Mouse (Mus musculus): Measurements from ENCODE around the gene Cort.
"Not testable (repeated sequence)": the region's sequence is repeated elsewhere in the genome, so short reads cannot be mapped to it uniquely, and the experiment has no call there.

Gene Cort

GRCm38 (mm10) chr4:149126663-149127062 is at the start of gene Cort:
Gene Cort, minus strand, starts transcription at chr4:149126763.
- no peak for DNase-seq (ENCODE audit: low spot score in 2 of 2)

- no peak for DNase-seq (ENCODE audit: low spot score in 2 of 2)
Measured at GRCm38 (mm10) chr4:149173661-149174060, 47.1 kb upstream of the Cort start.

GRCm38 (mm10) chr4:149172666-149173065 is 46.1 kb upstream of the Cort start:
- peak in 1 of 2 experiments; percentile 42 for DNase-seq (ENCODE audit: low spot score in 2 of 2)

GRCm38 (mm10) chr4:149172083-149172482 is 45.5 kb upstream of the Cort start:
- DNase-seq (ENCODE audit: low spot score in 2 of 2): peak in 1 of 2 experiments; percentile 67

GRCm38 (mm10) chr4:149171581-149171981 is 45.0 kb upstream of the Cort start:
- peak; percentile 45 to 67 for DNase-seq (ENCODE audit: low spot score in 2 of 2)

GRCm38 (mm10) chr4:149170394-149170931 is 43.9 kb upstream of the Cort start:
- peak; percentile 56 to 61 for DNase-seq (ENCODE audit: low spot score in 2 of 2)

GRCm38 (mm10) chr4:149169926-149170325 is 43.4 kb upstream of the Cort start:
- DNase-seq (ENCODE audit: low spot score in 2 of 2): not testable (repeated sequence)

- no peak for DNase-seq (ENCODE audit: low spot score in 2 of 2)
Measured at GRCm38 (mm10) chr4:149168016-149168415, 41.5 kb upstream of the Cort start.

GRCm38 (mm10) chr4:149166957-149167611 is 40.5 kb upstream of the Cort start:
- DNase-seq (ENCODE audit: low spot score in 2 of 2): peak in 1 of 2 experiments; percentile 46

- DNase-seq (ENCODE audit: low spot score in 2 of 2): peak; percentile 94 to 97
Measured at GRCm38 (mm10) chr4:149166215-149166946, 39.8 kb upstream of the Cort start, which contains the start of gene Pgd. Gene Pgd, minus strand, starts transcription at chr4:149166771.

GRCm38 (mm10) chr4:149164150-149164549 is 37.6 kb upstream of the Cort start:
- no peak for DNase-seq (ENCODE audit: low spot score in 2 of 2)

GRCm38 (mm10) chr4:149163196-149163595 is 36.6 kb upstream of the Cort start:
- no peak for DNase-seq (ENCODE audit: low spot score in 2 of 2)

GRCm38 (mm10) chr4:149161166-149161565 is 34.6 kb upstream of the Cort start:
- DNase-seq (ENCODE audit: low spot score in 2 of 2): peak in 1 of 2 experiments; percentile 40

- no peak for DNase-seq (ENCODE audit: low spot score in 2 of 2)
Measured at GRCm38 (mm10) chr4:149159891-149160290, 33.3 kb upstream of the Cort start.

GRCm38 (mm10) chr4:149159203-149159602 is 32.6 kb upstream of the Cort start:
- DNase-seq (ENCODE audit: low spot score in 2 of 2): no peak

- no peak for DNase-seq (ENCODE audit: low spot score in 2 of 2)
Measured at GRCm38 (mm10) chr4:149157415-149157973, 30.9 kb upstream of the Cort start.

- no peak for DNase-seq (ENCODE audit: low spot score in 2 of 2)
Measured at GRCm38 (mm10) chr4:149155711-149156110, 29.1 kb upstream of the Cort start.

GRCm38 (mm10) chr4:149154859-149155258 is 28.3 kb upstream of the Cort start:
- no peak for DNase-seq (ENCODE audit: low spot score in 2 of 2)

GRCm38 (mm10) chr4:149150721-149151120 is 24.2 kb upstream of the Cort start:
- no peak for DNase-seq (ENCODE audit: low spot score in 2 of 2)

GRCm38 (mm10) chr4:149150256-149150655 is 23.7 kb upstream of the Cort start:
- no peak for DNase-seq (ENCODE audit: low spot score in 2 of 2)

GRCm38 (mm10) chr4:149149611-149150010 is 23.0 kb upstream of the Cort start:
- DNase-seq (ENCODE audit: low spot score in 2 of 2): peak in 1 of 2 experiments; percentile 46

GRCm38 (mm10) chr4:149149196-149149595 is 22.6 kb upstream of the Cort start:
- DNase-seq (ENCODE audit: low spot score in 2 of 2): no peak
